Mouse (Mus musculus) erythroblast, embryonic 14.5 days (primary cell): ENCODE measurements at regions not wholly inside any gene's neighbourhood (a gene's known extent, or its start where the extent isn't known, plus 50 kb on each side); places are given as distances from the start of the nearest gene placed in this dataset.

Experiments
- GATA1 ChIP-seq: IDR thresholded peaks from 2 replicates; pipeline ENCODE4 v1.6.1; 2012; ENCODE audit warnings: low read length, inconsistent platforms, mixed read lengths
- TAL1 ChIP-seq: IDR thresholded peaks from 3 replicates; pipeline ENCODE4 v1.6.1; 2012; ENCODE audit warnings: low read length, inconsistent platforms, mixed read lengths

DNA sequence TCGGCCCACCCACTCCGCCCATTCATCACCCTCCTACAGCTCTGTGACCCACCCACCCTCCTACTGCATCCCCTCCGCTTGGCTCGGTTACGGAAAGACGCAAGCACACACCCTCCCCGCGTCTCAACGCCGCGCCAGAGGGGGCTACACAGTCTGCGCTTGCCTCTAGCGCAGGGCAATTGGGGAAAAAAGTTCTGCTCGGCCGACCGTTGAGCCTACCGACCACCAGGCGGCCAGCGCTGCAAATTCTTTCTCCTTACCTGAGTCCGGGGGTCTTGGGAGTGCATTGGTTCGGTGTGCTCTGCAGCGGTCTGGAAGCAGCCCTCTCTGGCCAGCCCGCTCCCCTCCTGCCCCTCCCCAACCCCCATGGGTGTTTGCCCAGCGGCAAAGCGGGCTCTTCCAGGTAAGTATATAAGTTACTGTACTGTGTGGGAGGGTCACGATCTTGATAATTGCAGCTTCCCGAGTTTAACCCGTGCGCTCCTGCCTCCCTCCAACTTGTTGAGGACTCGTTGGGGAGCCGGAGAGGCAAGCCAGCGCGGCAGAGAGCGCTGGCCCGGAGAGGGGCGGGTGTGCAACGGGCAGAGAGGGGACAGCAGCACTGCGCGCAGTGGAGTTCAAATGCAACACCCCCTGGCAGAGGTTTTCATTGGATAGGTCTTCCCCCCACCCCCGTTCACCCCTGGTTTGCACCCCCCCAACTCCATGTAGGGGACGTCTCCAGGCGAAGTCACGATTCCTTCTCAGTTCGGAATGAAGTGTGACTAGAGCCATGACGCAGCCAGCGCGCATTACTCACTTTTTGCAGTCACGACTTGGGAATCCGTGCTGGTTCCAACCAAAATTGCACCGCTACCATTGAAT lies 85.5 kb upstream of the Hsd17b12 start:
- TF ChIP-seq GATA1 (no peak), TAL1 (no peak)
